Mouse (Mus musculus): Measurements from ENCODE around the gene Akna. TPM values are rescaled to one million over a fixed set of nuclear protein-coding genes. Genes with fewer than 3 reads are reported as not detected.

Akna gene
- polyA plus RNA-seq, 1 experiment = 1.9 TPM

DNA sequence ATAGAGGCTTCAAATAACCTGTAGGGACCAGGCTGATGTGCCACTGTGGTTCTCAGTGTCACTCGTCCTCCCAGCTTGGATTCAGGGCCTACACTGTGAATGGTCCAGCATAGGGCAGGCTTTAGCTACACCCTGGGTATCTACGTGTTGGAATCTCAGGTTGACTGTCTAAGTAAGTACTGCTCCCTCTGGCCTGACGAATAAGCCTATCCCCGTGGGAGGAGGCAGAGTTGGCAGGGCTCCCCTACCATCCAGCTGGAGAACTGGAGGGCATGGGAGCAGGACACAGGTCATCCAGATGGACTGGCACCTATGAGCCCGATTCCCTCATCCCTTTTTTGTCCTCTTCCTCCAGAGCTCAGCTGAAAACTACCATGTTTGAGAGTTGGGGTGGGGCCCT, 34.8 kb upstream of the Akna start:
- no peak for DNase-seq
- Histone ChIP-seq H3K27me3 (ENCODE audit: control insufficient read depth, insufficient read depth, low read length) (no peaks in the 10 kb centered on the region), H3K27ac (ENCODE audit: insufficient read depth, low read length) (no peak overlapping the region), H3K4me1 (ENCODE audit: control insufficient read depth, insufficient read depth, low read length) (peaks cover 6% of the 10 kb centered on the region), H3K4me3 (replicated peaks; ENCODE audit: insufficient read depth, low read depth, low read length) (no peak overlapping the region)
- 76% methylated on average over 5 of the region's 5 CpGs for WGBS
- TF ChIP-seq CTCF (IDR thresholded peaks at IDR 0.05; ENCODE audit: borderline replicate concordance, insufficient read depth, low read depth, low read length) (no peak), POLR2A (IDR thresholded peaks at IDR 0.05; ENCODE audit: borderline replicate concordance, insufficient read depth, low read length) (no peak)

DNA sequence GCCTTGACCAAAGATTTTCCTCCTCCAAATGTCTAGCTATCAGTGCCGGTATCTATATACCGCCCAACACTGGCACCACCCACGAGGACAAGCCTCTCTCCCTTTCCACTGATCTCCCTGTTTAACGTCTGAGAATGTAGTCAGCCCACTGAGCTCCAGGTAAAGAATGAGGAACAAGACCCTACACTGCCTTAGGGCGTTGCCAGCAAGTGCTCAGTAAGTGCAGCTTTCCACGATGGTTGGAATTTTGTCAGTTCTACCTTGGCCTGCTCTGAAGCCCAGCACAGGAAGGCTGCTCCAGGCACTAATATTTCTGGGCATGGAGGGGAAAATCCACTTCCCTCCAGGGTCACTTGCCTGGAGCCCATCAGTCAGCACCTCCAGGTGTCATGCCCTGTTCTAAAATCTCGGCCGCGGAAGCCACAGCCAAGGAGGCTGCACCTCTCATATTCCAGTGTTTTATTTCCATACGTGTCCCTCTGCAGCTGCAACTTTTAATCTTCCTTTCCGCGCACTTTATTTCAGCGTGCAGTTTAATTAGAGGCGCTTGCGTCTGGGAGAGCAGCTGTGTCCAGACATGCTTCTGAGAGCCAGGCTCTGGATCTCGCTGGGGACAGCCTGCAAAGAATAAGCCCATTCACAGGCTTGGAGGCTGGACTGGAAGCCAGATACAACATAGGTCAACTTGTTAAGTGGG, 34.1 kb upstream of the Akna start:
- Histone ChIP-seq H3K27me3 (ENCODE audit: control insufficient read depth, insufficient read depth, low read length) (no peaks in the 10 kb centered on the region), H3K4me3 (replicated peaks; ENCODE audit: insufficient read depth, low read depth, low read length) (no peak overlapping the region), H3K27ac (ENCODE audit: insufficient read depth, low read length) (no peak overlapping the region), H3K4me1 (ENCODE audit: control insufficient read depth, insufficient read depth, low read length) (peaks cover 6% of the 10 kb centered on the region)
- no peak for DNase-seq
- 81% methylated on average over 16 of the region's 16 CpGs for WGBS
- TF ChIP-seq POLR2A (IDR thresholded peaks at IDR 0.05; ENCODE audit: borderline replicate concordance, insufficient read depth, low read length) (no peak), CTCF (IDR thresholded peaks at IDR 0.05; ENCODE audit: borderline replicate concordance, insufficient read depth, low read depth, low read length) (no peak)

DNA sequence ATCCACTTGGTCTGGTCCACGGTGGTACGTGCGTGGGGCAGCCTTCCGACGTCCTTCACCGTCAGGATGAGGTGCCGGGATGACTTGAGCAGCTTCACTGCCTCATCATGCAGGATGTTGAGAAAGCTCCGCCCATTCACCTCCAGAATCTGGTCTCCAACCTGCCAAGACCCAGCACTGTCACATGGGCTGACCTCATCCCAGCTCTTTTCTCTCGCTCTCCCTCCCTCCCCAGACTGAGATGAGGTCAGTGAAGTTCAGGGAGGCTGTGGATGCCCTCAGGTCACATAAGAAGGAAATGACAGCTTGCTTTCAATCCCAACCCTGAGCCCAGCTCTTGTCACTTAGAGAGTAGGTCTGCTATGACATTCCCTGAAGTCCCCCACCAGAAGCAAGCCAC, 32.2 kb upstream of the Akna start:
- no peak for TF ChIP-seq POLR2A (IDR thresholded peaks at IDR 0.05; ENCODE audit: borderline replicate concordance, insufficient read depth, low read length)
- Histone ChIP-seq H3K27ac (ENCODE audit: insufficient read depth, low read length) (no peak overlapping the region), H3K27me3 (ENCODE audit: control insufficient read depth, insufficient read depth, low read length) (no peaks in the 10 kb centered on the region), H3K4me3 (replicated peaks; ENCODE audit: insufficient read depth, low read depth, low read length) (no peak overlapping the region), H3K4me1 (ENCODE audit: control insufficient read depth, insufficient read depth, low read length) (no peaks in the 10 kb centered on the region; the same call in 1 of the 2 replicates)
- no peak for DNase-seq
- WGBS = 81% methylated on average over 9 of the region's 9 CpGs

DNA sequence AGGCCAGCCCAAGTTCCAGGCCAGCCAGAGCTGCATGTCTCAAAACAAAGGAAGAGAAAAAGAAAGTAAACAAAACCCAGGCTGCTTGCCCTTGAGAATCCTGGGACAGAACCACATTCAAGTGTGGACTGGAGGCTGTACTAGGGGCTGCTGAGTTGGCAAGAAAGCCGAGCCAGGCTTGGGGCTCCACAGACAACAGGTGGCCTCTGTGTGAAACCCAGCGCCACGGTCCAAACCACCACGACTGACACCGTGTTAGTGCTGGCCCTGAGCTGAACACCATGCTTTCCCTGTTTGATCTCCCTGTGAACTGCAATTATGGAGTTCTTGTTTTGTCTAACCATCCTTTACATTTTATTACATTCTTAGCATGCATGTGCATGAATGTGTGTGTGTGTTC, 27.9 kb upstream of the Akna start:
- Histone ChIP-seq H3K4me1 (ENCODE audit: control insufficient read depth, insufficient read depth, low read length) (no peaks in the 10 kb centered on the region; the same call in 1 of the 2 replicates), H3K27me3 (ENCODE audit: control insufficient read depth, insufficient read depth, low read length) (no peaks in the 10 kb centered on the region), H3K27ac (ENCODE audit: insufficient read depth, low read length) (no peak overlapping the region), H3K4me3 (replicated peaks; ENCODE audit: insufficient read depth, low read depth, low read length) (no peak overlapping the region)
- no peak for DNase-seq
- TF ChIP-seq POLR2A (IDR thresholded peaks at IDR 0.05; ENCODE audit: borderline replicate concordance, insufficient read depth, low read length) = no peak
- TF ChIP-seq CTCF (IDR thresholded peaks at IDR 0.05; ENCODE audit: borderline replicate concordance, insufficient read depth, low read depth, low read length) = no peak
- WGBS = 36% methylated on average over 5 of the region's 5 CpGs

DNA sequence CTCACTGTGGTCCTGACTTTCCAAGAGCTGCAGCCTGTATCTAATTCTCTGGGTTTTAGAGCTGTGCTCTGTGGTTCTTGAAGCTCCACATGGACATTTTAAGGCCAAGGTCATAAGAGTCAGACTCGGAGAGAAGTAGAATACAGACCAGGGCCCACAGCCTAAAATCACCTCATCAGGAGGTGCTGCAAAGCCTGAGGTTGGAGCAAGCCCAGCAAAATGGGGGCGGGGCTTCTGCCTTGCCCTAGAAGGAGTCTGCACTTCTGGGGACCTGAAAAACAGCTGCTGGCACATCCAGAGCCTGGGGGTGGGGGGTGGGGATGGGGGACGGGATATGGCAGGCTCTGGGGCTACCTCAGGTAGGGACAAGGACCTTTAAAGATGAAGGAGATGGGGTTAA, 27.2 kb upstream of the Akna start:
- TF ChIP-seq POLR2A (IDR thresholded peaks at IDR 0.05; ENCODE audit: borderline replicate concordance, insufficient read depth, low read length) (no peak), CTCF (IDR thresholded peaks at IDR 0.05; ENCODE audit: borderline replicate concordance, insufficient read depth, low read depth, low read length) (no peak)
- H3K27ac ChIP-seq (ENCODE audit: insufficient read depth, low read length) = no peak overlapping the region
- no peaks in the 10 kb centered on the region for H3K27me3 ChIP-seq (ENCODE audit: control insufficient read depth, insufficient read depth, low read length)
- no peak for DNase-seq
- WGBS = 50% methylated on average over 3 of the region's 3 CpGs
- no peaks in the 10 kb centered on the region for H3K4me1 ChIP-seq (ENCODE audit: control insufficient read depth, insufficient read depth, low read length)
- no peak overlapping the region for H3K4me3 ChIP-seq (replicated peaks; ENCODE audit: insufficient read depth, low read depth, low read length)

DNA sequence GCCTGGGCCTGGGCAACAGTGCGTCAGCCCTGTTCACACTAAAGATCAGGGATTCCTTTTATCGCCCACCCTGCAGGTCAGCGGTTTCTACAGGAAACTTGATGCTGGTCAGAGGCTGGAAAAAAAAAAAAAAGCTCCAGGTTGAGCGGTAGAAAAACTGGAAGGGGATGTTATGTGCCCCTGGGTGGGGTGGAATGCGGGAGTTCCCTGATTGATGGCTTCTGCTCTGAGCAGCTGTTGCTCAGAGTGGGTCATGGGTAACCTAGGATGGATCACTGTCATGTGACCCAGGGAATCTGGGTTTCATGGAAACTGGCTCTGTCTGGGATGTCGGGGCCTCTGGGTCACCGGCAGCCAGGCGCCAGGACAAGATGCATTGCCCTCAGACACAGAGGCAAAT, 23.2 kb upstream of the Akna start:
- TF ChIP-seq CTCF (IDR thresholded peaks at IDR 0.05; ENCODE audit: borderline replicate concordance, insufficient read depth, low read depth, low read length) = no peak
- TF ChIP-seq POLR2A (IDR thresholded peaks at IDR 0.05; ENCODE audit: borderline replicate concordance, insufficient read depth, low read length) = no peak
- Histone ChIP-seq H3K27me3 (ENCODE audit: control insufficient read depth, insufficient read depth, low read length) (no peaks in the 10 kb centered on the region), H3K27ac (ENCODE audit: insufficient read depth, low read length) (no peak overlapping the region), H3K4me3 (replicated peaks; ENCODE audit: insufficient read depth, low read depth, low read length) (no peak overlapping the region), H3K4me1 (ENCODE audit: control insufficient read depth, insufficient read depth, low read length) (peaks cover 15% of the 10 kb centered on the region)
- DNase-seq = no peak
- 89% methylated on average over 8 of the region's 8 CpGs for WGBS

DNA sequence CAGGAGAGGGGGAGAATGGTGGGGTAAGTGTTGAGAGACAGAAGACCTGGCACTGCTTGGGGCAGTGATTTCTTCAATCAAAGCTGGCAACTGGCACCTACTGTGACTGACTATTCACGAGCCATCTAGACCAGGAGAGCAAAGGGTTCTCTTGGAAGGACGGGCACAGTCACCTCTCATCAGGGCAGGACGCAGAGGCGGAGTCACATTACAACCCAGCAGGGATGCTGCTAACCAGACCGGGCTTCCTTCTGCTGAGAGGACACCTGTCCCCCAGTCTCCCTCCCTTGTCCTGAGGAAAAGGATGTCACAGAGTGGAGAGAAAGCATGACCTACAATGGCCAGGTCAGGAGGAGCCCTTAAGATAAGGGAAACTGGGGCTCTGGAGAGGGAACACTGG, 20.7 kb upstream of the Akna start:
- TF ChIP-seq CTCF (IDR thresholded peaks at IDR 0.05; ENCODE audit: borderline replicate concordance, insufficient read depth, low read depth, low read length) = no peak
- no peak for TF ChIP-seq POLR2A (IDR thresholded peaks at IDR 0.05; ENCODE audit: borderline replicate concordance, insufficient read depth, low read length)
- peak in 1 of 2 experiments; percentile 40 for DNase-seq
- Histone ChIP-seq H3K27ac (ENCODE audit: insufficient read depth, low read length) (no peak overlapping the region), H3K4me3 (replicated peaks; ENCODE audit: insufficient read depth, low read depth, low read length) (no peak overlapping the region), H3K27me3 (ENCODE audit: control insufficient read depth, insufficient read depth, low read length) (no peaks in the 10 kb centered on the region), H3K4me1 (ENCODE audit: control insufficient read depth, insufficient read depth, low read length) (peaks cover 15% of the 10 kb centered on the region)
- 15% methylated on average over 5 of the region's 5 CpGs for WGBS

GRCm38 (mm10) chr4:63423231-63423630, 20.1 kb upstream of the Akna start:
- Histone ChIP-seq H3K27me3 (ENCODE audit: control insufficient read depth, insufficient read depth, low read length) (no peaks in the 10 kb centered on the region), H3K27ac (ENCODE audit: insufficient read depth, low read length) (no peak overlapping the region), H3K4me3 (replicated peaks; ENCODE audit: insufficient read depth, low read depth, low read length) (no peak overlapping the region), H3K4me1 (ENCODE audit: control insufficient read depth, insufficient read depth, low read length) (peaks cover 15% of the 10 kb centered on the region)
- no peak for DNase-seq
- 75% methylated on average over 1 of the region's 1 CpGs for WGBS
- no peak for TF ChIP-seq POLR2A (IDR thresholded peaks at IDR 0.05; ENCODE audit: borderline replicate concordance, insufficient read depth, low read length)
- TF ChIP-seq CTCF (IDR thresholded peaks at IDR 0.05; ENCODE audit: borderline replicate concordance, insufficient read depth, low read depth, low read length) = no peak
